Mouse (Mus musculus) C2C12 (cell line): ENCODE measurements around the gene Zscan21. TPM values are rescaled to one million over a fixed set of nuclear protein-coding genes. Genes with fewer than 3 reads are reported as not detected.

Source experiments
- H3K27me3 ChIP-seq: one replicate; pipeline ENCODE4 v1.6.1; 2011; ENCODE audit not compliant: control insufficient read depth, insufficient read depth, insufficient read length
- H3K36me3 ChIP-seq: one replicate; pipeline ENCODE4 v1.6.1; 2011; ENCODE audit not compliant: control insufficient read depth, insufficient read depth
- H3K4me3 ChIP-seq: one replicate; pipeline ENCODE4 v1.5.1; 2011; ENCODE audit warnings: mild to moderate bottlenecking, control low read depth; ENCODE audit not compliant: poor library complexity, insufficient read depth, severe bottlenecking
- H3K79me2 ChIP-seq: one replicate; pipeline ENCODE4 v1.6.1; 2011; ENCODE audit not compliant: control insufficient read depth, insufficient read depth
- H3K79me3 ChIP-seq: one replicate; pipeline ENCODE4 v1.6.1; 2011; ENCODE audit warnings: low read depth, control low read depth
- H3ac ChIP-seq: one replicate; pipeline ENCODE3; 2011; ENCODE audit warnings: low read depth; ENCODE audit not compliant: control insufficient read depth, insufficient read length
- CEBPB ChIP-seq: IDR thresholded peaks from one replicate; pipeline ENCODE4 v1.6.1; 2011; ENCODE audit warnings: low read depth, mild to moderate bottlenecking, control low read depth, moderate library complexity
- CTCF ChIP-seq: IDR thresholded peaks from one replicate; pipeline ENCODE4 v1.5.1; 2011; ENCODE audit not compliant: control insufficient read depth, insufficient read depth, insufficient read length
- FOSL1 ChIP-seq: IDR thresholded peaks from one replicate; pipeline ENCODE4 v1.8.0; 2011; ENCODE audit warnings: mild to moderate bottlenecking, low read length; ENCODE audit not compliant: poor library complexity, insufficient read depth, severe bottlenecking
- MAX ChIP-seq: IDR thresholded peaks from one replicate; pipeline ENCODE4 v1.6.1; 2011; ENCODE audit warnings: mild to moderate bottlenecking, control low read depth
- MYOD1 ChIP-seq: IDR thresholded peaks from one replicate; pipeline ENCODE4 v1.6.1; 2011; ENCODE audit warnings: low read depth; ENCODE audit not compliant: control insufficient read depth, insufficient read length
- MYOG ChIP-seq: IDR thresholded peaks from one replicate; pipeline ENCODE4 v1.6.1; 2011; ENCODE audit not compliant: control insufficient read depth, insufficient read length; ENCODE audit errors: extremely low read depth
- USF1 ChIP-seq: IDR thresholded peaks from one replicate; pipeline ENCODE4 v1.6.1; 2011; ENCODE audit warnings: low read depth, mild to moderate bottlenecking, control low read depth, moderate library complexity
- long read RNA-seq, 2 experiments: library from polyadenylated mRNA; unstranded; transcript quantifications; one replicate each; pipeline ENCODE4 v2.0.0; 2019 to 2020
- polyA plus RNA-seq: library from polyadenylated mRNA; unstranded; fragments of >200 nt; fragmentation: generic; extraction: Trizol; gene quantifications from one replicate; pipeline ENCODE4 v1.2.1, GENCODE M21; 2012; ENCODE audit warnings: missing spikeins

Zscan21 gene
- polyA plus RNA-seq: 8.5 TPM
- long read RNA-seq, experiment 1, transcript Zscan21-202 (4 exons, 2,134 nt): minor isoform, 9 of 25 reads
- long read RNA-seq, experiment 1, transcript Zscan21-204 (4 exons, 2,204 nt): major isoform, 10 of 25 reads
- long read RNA-seq, experiment 1, partial matches to known transcripts: 3 of 25 reads
- long read RNA-seq, experiment 1, other reads (novel, unspliced or antisense): 1 of 25 reads
- long read RNA-seq, experiment 2, transcript Zscan21-205 (5 exons, 2,310 nt): minor isoform, 5 of 93 reads
- long read RNA-seq, experiment 2, transcript Zscan21-204 (4 exons, 2,204 nt): major isoform, 47 of 93 reads
- long read RNA-seq, experiment 2, transcript Zscan21-202 (4 exons, 2,134 nt): minor isoform, 30 of 93 reads
- long read RNA-seq, experiment 2, transcript Zscan21-201 (5 exons, 2,252 nt): minor isoform, 5 of 93 reads
- long read RNA-seq, experiment 2, partial matches to known transcripts: 2 of 93 reads
- long read RNA-seq, experiment 2, other reads (novel, unspliced or antisense): 4 of 93 reads

- Histone ChIP-seq H3K36me3 (no peaks in the 10 kb centered on the region), H3K79me2 (peaks cover 32% of the 10 kb centered on the region), H3K27me3 (no peaks in the 10 kb centered on the region), H3ac (peak within 1 kb of the TSS; percentile 70), H3K4me3 (peak within 1 kb of the TSS; percentile 48), H3K79me3 (peaks cover 20% of the 10 kb centered on the region)
- TF ChIP-seq FOSL1 (no peak), USF1 (no peak), MYOG (no peak), CEBPB (no peak), CTCF (no peak), MAX (no peak), MYOD1 (no peak)
Observed at GRCm38 (mm10) chr5:138116255-138117198, at the start of gene Zscan21. Zscan21 (plus strand) TSS chr5:138116903.

- H3K27me3 ChIP-seq: no peaks in the 10 kb centered on the region
- TF ChIP-seq MYOD1 (no peak), MAX (no peak), CTCF (no peak), CEBPB (no peak), FOSL1 (no peak), USF1 (no peak), MYOG (no peak)
- no peaks in the 10 kb centered on the region for H3K79me3 ChIP-seq
- H3ac ChIP-seq: no peak overlapping the region
- H3K36me3 ChIP-seq: no peaks in the 10 kb centered on the region
- H3K79me2 ChIP-seq: no peaks in the 10 kb centered on the region
- no peak overlapping the region for H3K4me3 ChIP-seq
Observed at GRCm38 (mm10) chr5:138073803-138074202, 42.9 kb upstream of the Zscan21 start.

- no peak overlapping the region for H3K4me3 ChIP-seq
- no peaks in the 10 kb centered on the region for H3K36me3 ChIP-seq
- TF ChIP-seq MYOD1 (no peak), FOSL1 (no peak), MAX (no peak), CTCF (no peak), MYOG (no peak), CEBPB (no peak), USF1 (no peak)
- H3ac ChIP-seq: no peak overlapping the region
- no peaks in the 10 kb centered on the region for H3K79me3 ChIP-seq
- peaks cover under 1% of the 10 kb centered on the region for H3K27me3 ChIP-seq
- no peaks in the 10 kb centered on the region for H3K79me2 ChIP-seq
Observed at GRCm38 (mm10) chr5:138075684-138076083, 41.0 kb upstream of the Zscan21 start.

GRCm38 (mm10) chr5:138076148-138076547 lies 40.6 kb upstream of the Zscan21 start:
- Histone ChIP-seq H3K36me3 (no peaks in the 10 kb centered on the region), H3K4me3 (no peak overlapping the region), H3ac (no peak overlapping the region), H3K79me2 (no peaks in the 10 kb centered on the region), H3K79me3 (no peaks in the 10 kb centered on the region), H3K27me3 (peaks cover 5% of the 10 kb centered on the region)
- no peak for TF ChIP-seq MYOD1
- no peak for TF ChIP-seq MYOG
- TF ChIP-seq CTCF: no peak
- no peak for TF ChIP-seq USF1
- no peak for TF ChIP-seq FOSL1
- TF ChIP-seq CEBPB: no peak
- TF ChIP-seq MAX: no peak

- no peak for TF ChIP-seq USF1
- no peak for TF ChIP-seq MYOG
- no peak for TF ChIP-seq FOSL1
- no peak for TF ChIP-seq CEBPB
- no peak for TF ChIP-seq CTCF
- TF ChIP-seq MYOD1: no peak
- no peak for TF ChIP-seq MAX
- Histone ChIP-seq H3K27me3 (peaks cover 11% of the 10 kb centered on the region), H3K4me3 (no peak overlapping the region), H3ac (no peak overlapping the region), H3K79me3 (peaks cover 5% of the 10 kb centered on the region), H3K79me2 (peaks cover 7% of the 10 kb centered on the region), H3K36me3 (no peaks in the 10 kb centered on the region)
Observed at GRCm38 (mm10) chr5:138080456-138080855, 36.2 kb upstream of the Zscan21 start.
